Mouse (Mus musculus): ENCODE data around the gene Ube2e2. TPM values are rescaled to one million over a fixed set of nuclear protein-coding genes. Genes with fewer than 3 reads are reported as not detected.
"Not testable (repeated sequence)": the region's sequence is repeated elsewhere in the genome, so short reads cannot be mapped to it uniquely, and the experiment has no call there.

Ube2e2 gene
- polyA plus RNA-seq, 1 experiment: 37.7 TPM

- Histone ChIP-seq H3K4me2 (ENCODE audit: low read depth) (no peak overlapping the region), H3ac (ENCODE audit: control insufficient read depth, insufficient read length) (no peak overlapping the region), H3K27me3 (ENCODE audit: control insufficient read depth, insufficient read depth, insufficient read length) (no peaks in the 10 kb centered on the region), H3K4me3 (no peak overlapping the region), H3K79me2 (ENCODE audit: control insufficient read depth, insufficient read depth) (no peaks in the 10 kb centered on the region), H3K36me3 (ENCODE audit: control insufficient read depth, insufficient read depth) (no peaks in the 10 kb centered on the region)
- TF ChIP-seq MYOG (IDR thresholded peaks at IDR 0.05; ENCODE audit: control insufficient read depth in 1 of 3, insufficient read depth in 1 of 3, insufficient read length in 2 of 3, low read depth in 2 of 3) (no peak), TCF3 (IDR thresholded peaks at IDR 0.05; ENCODE audit: insufficient read length, low read depth) (no peak), POLR2A (IDR thresholded peaks at IDR 0.05; ENCODE audit: insufficient read length, low read depth) (no peak), POLR2AphosphoS2 (IDR thresholded peaks at IDR 0.05; ENCODE audit: insufficient read length, low read depth) (no peak), MAX (IDR thresholded peaks at IDR 0.05; ENCODE audit: low read depth) (no peak), MYOD1 (IDR thresholded peaks at IDR 0.05; ENCODE audit: control insufficient read depth in 1 of 3, insufficient read length in 2 of 3, low read depth in 2 of 3) (no peak), REST (IDR thresholded peaks at IDR 0.05; ENCODE audit: insufficient read depth, insufficient read length) (no peak), E2F4 (IDR thresholded peaks at IDR 0.05; ENCODE audit: insufficient read depth) (no peak), SRF (IDR thresholded peaks at IDR 0.05; ENCODE audit: control insufficient read depth, insufficient read length, low read depth) (no peak), USF1 (IDR thresholded peaks at IDR 0.05; ENCODE audit: low read depth) (no peak), TCF12 (IDR thresholded peaks at IDR 0.05; ENCODE audit: insufficient read depth, poor library complexity, severe bottlenecking) (no peak), CEBPB (IDR thresholded peaks at IDR 0.05; ENCODE audit: insufficient read depth, poor library complexity, severe bottlenecking) (no peak)
Measured at GRCm38 (mm10) chr14:18574756-18575155, 319.3 kb downstream of the Ube2e2 start.

- H3K79me2 ChIP-seq (ENCODE audit: control insufficient read depth, insufficient read depth): no peaks in the 10 kb centered on the region
- TF ChIP-seq MYOG (IDR thresholded peaks at IDR 0.05; ENCODE audit: control insufficient read depth in 1 of 3, insufficient read depth in 1 of 3, insufficient read length in 2 of 3, low read depth in 2 of 3) (no peak), REST (IDR thresholded peaks at IDR 0.05; ENCODE audit: insufficient read depth, insufficient read length) (no peak), POLR2AphosphoS2 (IDR thresholded peaks at IDR 0.05; ENCODE audit: insufficient read length, low read depth) (no peak), USF1 (IDR thresholded peaks at IDR 0.05; ENCODE audit: low read depth) (no peak), E2F4 (IDR thresholded peaks at IDR 0.05; ENCODE audit: insufficient read depth) (no peak), MYOD1 (IDR thresholded peaks at IDR 0.05; ENCODE audit: control insufficient read depth in 1 of 3, insufficient read length in 2 of 3, low read depth in 2 of 3) (no peak), POLR2A (IDR thresholded peaks at IDR 0.05; ENCODE audit: insufficient read length, low read depth) (no peak), CEBPB (IDR thresholded peaks at IDR 0.05; ENCODE audit: insufficient read depth, poor library complexity, severe bottlenecking) (no peak)
- no peaks in the 10 kb centered on the region for H3K27me3 ChIP-seq (ENCODE audit: control insufficient read depth, insufficient read depth, insufficient read length)
- H3ac ChIP-seq (ENCODE audit: control insufficient read depth, insufficient read length): no peak overlapping the region
- no peaks in the 10 kb centered on the region for H3K36me3 ChIP-seq (ENCODE audit: control insufficient read depth, insufficient read depth)
- H3K4me2 ChIP-seq (ENCODE audit: low read depth): no peak overlapping the region
- no peak overlapping the region for H3K4me3 ChIP-seq
Measured at GRCm38 (mm10) chr14:18574130-18574721, 319.8 kb downstream of the Ube2e2 start.

DNA sequence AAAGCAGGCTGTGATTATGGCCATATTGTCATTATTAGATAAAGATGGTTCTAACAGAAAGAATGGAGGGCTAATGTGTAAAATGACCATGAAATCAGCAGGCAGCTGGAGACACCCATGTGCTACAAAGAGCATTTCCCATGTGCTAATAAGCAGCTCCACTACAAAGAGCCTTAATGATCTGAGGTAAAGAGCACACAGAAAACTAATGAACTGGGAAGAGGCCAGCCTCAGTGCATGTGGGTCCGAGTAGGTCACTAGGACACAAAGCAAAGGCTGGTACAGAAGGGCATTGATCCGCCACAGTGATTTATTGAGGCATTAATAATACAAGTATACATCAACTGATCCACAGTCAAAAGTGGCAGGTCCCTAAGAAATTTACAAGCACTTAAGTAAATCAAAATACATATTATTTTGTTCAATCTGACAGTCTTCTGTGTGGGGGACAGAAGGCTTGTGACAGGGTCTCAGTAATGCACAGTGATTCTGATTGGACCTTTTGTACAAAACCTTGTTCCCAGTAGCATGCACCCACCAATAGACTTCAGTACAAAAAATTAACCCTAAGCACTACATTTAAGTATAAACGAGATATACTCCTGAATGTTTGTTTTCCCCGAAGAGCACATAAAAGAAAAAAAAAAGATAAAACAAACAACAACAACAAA lies 320.6 kb downstream of the Ube2e2 start:
- TF ChIP-seq USF1 (IDR thresholded peaks at IDR 0.05; ENCODE audit: low read depth) (no peak), SRF (IDR thresholded peaks at IDR 0.05; ENCODE audit: control insufficient read depth, insufficient read length, low read depth) (no peak), TCF12 (IDR thresholded peaks at IDR 0.05; ENCODE audit: insufficient read depth, poor library complexity, severe bottlenecking) (no peak), MAX (IDR thresholded peaks at IDR 0.05; ENCODE audit: low read depth) (no peak), POLR2AphosphoS2 (IDR thresholded peaks at IDR 0.05; ENCODE audit: insufficient read length, low read depth) (no peak), E2F4 (IDR thresholded peaks at IDR 0.05; ENCODE audit: insufficient read depth) (no peak), TCF3 (IDR thresholded peaks at IDR 0.05; ENCODE audit: insufficient read length, low read depth) (no peak), CEBPB (IDR thresholded peaks at IDR 0.05; ENCODE audit: insufficient read depth, poor library complexity, severe bottlenecking) (no peak), MYOD1 (IDR thresholded peaks at IDR 0.05; ENCODE audit: control insufficient read depth in 1 of 3, insufficient read length in 2 of 3, low read depth in 2 of 3) (no peak), REST (IDR thresholded peaks at IDR 0.05; ENCODE audit: insufficient read depth, insufficient read length) (no peak), POLR2A (IDR thresholded peaks at IDR 0.05; ENCODE audit: insufficient read length, low read depth) (no peak), MYOG (IDR thresholded peaks at IDR 0.05; ENCODE audit: control insufficient read depth in 1 of 3, insufficient read depth in 1 of 3, insufficient read length in 2 of 3, low read depth in 2 of 3) (no peak)
- no peak overlapping the region for H3ac ChIP-seq (ENCODE audit: control insufficient read depth, insufficient read length)
- no peaks in the 10 kb centered on the region for H3K36me3 ChIP-seq (ENCODE audit: control insufficient read depth, insufficient read depth)
- no peak overlapping the region for H3K4me3 ChIP-seq
- H3K79me2 ChIP-seq (ENCODE audit: control insufficient read depth, insufficient read depth): no peaks in the 10 kb centered on the region
- no peaks in the 10 kb centered on the region for H3K27me3 ChIP-seq (ENCODE audit: control insufficient read depth, insufficient read depth, insufficient read length)
- H3K4me2 ChIP-seq (ENCODE audit: low read depth): no peak overlapping the region

DNA sequence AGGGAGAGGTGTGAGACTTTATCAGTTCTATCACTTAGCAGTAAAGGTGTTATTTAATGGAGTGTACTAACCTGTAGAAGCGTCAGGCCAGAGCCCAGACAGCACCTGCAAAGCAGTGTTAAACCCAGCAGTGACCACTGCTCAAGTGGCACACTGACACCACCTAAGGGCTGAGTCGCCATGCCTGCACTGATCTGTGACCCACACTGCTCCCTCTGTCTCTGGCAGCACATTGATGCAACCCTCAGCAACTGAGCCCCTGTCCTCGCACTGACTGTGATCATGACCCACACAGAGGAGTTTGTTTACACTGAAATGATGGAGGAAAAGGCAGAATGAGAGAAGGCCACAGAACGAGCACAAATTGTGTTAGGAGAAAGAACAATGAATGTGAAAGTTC lies 321.2 kb downstream of the Ube2e2 start:
- no peaks in the 10 kb centered on the region for H3K36me3 ChIP-seq (ENCODE audit: control insufficient read depth, insufficient read depth)
- no peak overlapping the region for H3K4me3 ChIP-seq
- no peak overlapping the region for H3K4me2 ChIP-seq (ENCODE audit: low read depth)
- H3ac ChIP-seq (ENCODE audit: control insufficient read depth, insufficient read length): no peak overlapping the region
- TF ChIP-seq CEBPB (IDR thresholded peaks at IDR 0.05; ENCODE audit: insufficient read depth, poor library complexity, severe bottlenecking) (peak; percentile 32; the same call in 1 of the 2 replicates), REST (IDR thresholded peaks at IDR 0.05; ENCODE audit: insufficient read depth, insufficient read length) (no peak), E2F4 (IDR thresholded peaks at IDR 0.05; ENCODE audit: insufficient read depth) (no peak)
- no peaks in the 10 kb centered on the region for H3K27me3 ChIP-seq (ENCODE audit: control insufficient read depth, insufficient read depth, insufficient read length)
- no peaks in the 10 kb centered on the region for H3K79me2 ChIP-seq (ENCODE audit: control insufficient read depth, insufficient read depth)

DNA sequence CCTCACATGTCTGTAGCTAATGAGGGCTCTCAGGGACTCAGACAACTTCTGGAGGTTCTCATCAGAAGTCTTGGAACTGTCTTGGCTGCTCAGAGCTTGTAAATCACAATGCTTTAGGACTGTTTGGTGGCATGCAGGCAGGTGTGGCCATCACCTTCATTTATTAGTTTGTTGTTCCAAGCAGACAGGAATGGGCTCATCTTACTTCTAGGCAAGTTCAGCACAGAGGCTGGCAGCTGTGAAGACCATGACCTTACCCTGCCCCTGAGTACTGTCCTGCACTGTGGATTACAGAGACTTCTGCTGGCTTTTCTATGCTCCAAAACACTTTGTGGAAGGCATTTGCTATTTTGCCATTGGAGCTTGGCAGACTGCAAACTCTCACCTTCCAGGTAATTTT lies 324.5 kb downstream of the Ube2e2 start:
- TF ChIP-seq REST (IDR thresholded peaks at IDR 0.05; ENCODE audit: insufficient read depth, insufficient read length) (no peak), TCF12 (IDR thresholded peaks at IDR 0.05; ENCODE audit: insufficient read depth, poor library complexity, severe bottlenecking) (no peak), TCF3 (IDR thresholded peaks at IDR 0.05; ENCODE audit: insufficient read length, low read depth) (no peak), MYOD1 (IDR thresholded peaks at IDR 0.05; ENCODE audit: control insufficient read depth in 1 of 3, insufficient read length in 2 of 3, low read depth in 2 of 3) (no peak), CEBPB (IDR thresholded peaks at IDR 0.05; ENCODE audit: insufficient read depth, poor library complexity, severe bottlenecking) (no peak)
- Histone ChIP-seq H3K79me2 (ENCODE audit: control insufficient read depth, insufficient read depth) (no peaks in the 10 kb centered on the region), H3K4me2 (ENCODE audit: low read depth) (no peak overlapping the region), H3K27me3 (ENCODE audit: control insufficient read depth, insufficient read depth, insufficient read length) (no peaks in the 10 kb centered on the region), H3K36me3 (ENCODE audit: control insufficient read depth, insufficient read depth) (no peaks in the 10 kb centered on the region), H3K4me3 (no peak overlapping the region), H3ac (ENCODE audit: control insufficient read depth, insufficient read length) (no peak overlapping the region)

GRCm38 (mm10) chr14:18564999-18565398 lies 329.1 kb downstream of the Ube2e2 start:
- H3K36me3 ChIP-seq (ENCODE audit: control insufficient read depth, insufficient read depth); H3K27me3 ChIP-seq (ENCODE audit: control insufficient read depth, insufficient read depth, insufficient read length); H3K4me2 ChIP-seq (ENCODE audit: low read depth); H3ac ChIP-seq (ENCODE audit: control insufficient read depth, insufficient read length); H3K4me3 ChIP-seq; H3K79me2 ChIP-seq (ENCODE audit: control insufficient read depth, insufficient read depth): not testable (repeated sequence)
